Mouse (Mus musculus) adrenal gland, adult 10 weeks (tissue): ENCODE results near the gene Ppp2r5b. TPM values are rescaled to one million over a fixed set of nuclear protein-coding genes. Genes with fewer than 3 reads are reported as not detected.

Experiments used
- polyA plus RNA-seq: library from polyadenylated mRNA; stranded (reverse); fragments of 350-450 nt; fragmentation: Illumina TruSeq; extraction: RNeasy Lipid Tissue Mini Kit (QIAGEN cat#74804); gene quantifications from one replicate; pipeline ENCODE4 v1.2.3, GENCODE M21; 2014; ENCODE audit warnings: low read depth, low replicate concordance

The Ppp2r5b gene
- 3.4 TPM for polyA plus RNA-seq

GRCm38 (mm10) chr19:6235084-6236052 lies at the start of gene Ppp2r5b:
Ppp2r5b (minus strand) TSS chr19:6235872.

GRCm38 (mm10) chr19:6276426-6277421 lies 41.1 kb upstream of the Ppp2r5b start, which contains the start of gene Ehd1:
Ehd1 (plus strand) TSS chr19:6276725.

GRCm38 (mm10) chr19:6241274-6242107 lies 5.8 kb upstream of the Ppp2r5b start, which contains the start of gene Atg2a:
Atg2a (plus strand) TSS chr19:6241668.

GRCm38 (mm10) chr19:6226135-6226534 lies 9.5 kb downstream of the Ppp2r5b start, which contains the start of gene Gpha2:
Gpha2 (plus strand) TSS chr19:6226380.

GRCm38 (mm10) chr19:6184131-6184530 lies 51.5 kb downstream of the Ppp2r5b start, which contains the start of gene Majin:
Majin (plus strand) TSS chr19:6184388.

Other genes with a start within 250 kb of the Ppp2r5b start
- not detected for gene Slc22a20, start 249.7 kb downstream of the Ppp2r5b start, polyA plus RNA-seq
- 2.1 TPM for gene Capn1, start 220.0 kb downstream of the Ppp2r5b start, polyA plus RNA-seq
- 0.82 TPM for gene Syvn1, start 189.3 kb downstream of the Ppp2r5b start, polyA plus RNA-seq
- 39.2 TPM for gene Mrpl49, start 178.1 kb downstream of the Ppp2r5b start, polyA plus RNA-seq
- gene Fau, start 178.0 kb downstream of the Ppp2r5b start, polyA plus RNA-seq = 27.5 TPM
- gene Znhit2, start 174.7 kb downstream of the Ppp2r5b start, polyA plus RNA-seq = not detected
- gene Tm7sf2, start 167.5 kb downstream of the Ppp2r5b start, polyA plus RNA-seq = 2.7 TPM
- 7.1 TPM for gene Vps51, start 158.6 kb downstream of the Ppp2r5b start, polyA plus RNA-seq
- not detected for gene Tmem262, start 155.8 kb downstream of the Ppp2r5b start, polyA plus RNA-seq
- gene Gm28374, start 153.6 kb downstream of the Ppp2r5b start, polyA plus RNA-seq = not detected
- 1.5 TPM for gene Zfpl1, start 150.9 kb downstream of the Ppp2r5b start, polyA plus RNA-seq
- gene Cdca5, start 150.9 kb downstream of the Ppp2r5b start, polyA plus RNA-seq = 1.2 TPM
- not detected for gene AC131692.1, start 141.5 kb downstream of the Ppp2r5b start, polyA plus RNA-seq
- not detected for gene Naaladl1, start 130.1 kb downstream of the Ppp2r5b start, polyA plus RNA-seq
- 0.70 TPM for gene Sac3d1, start 117.2 kb downstream of the Ppp2r5b start, polyA plus RNA-seq
- gene Snx15, start 107.6 kb downstream of the Ppp2r5b start, polyA plus RNA-seq = 4.0 TPM
- gene Batf2, start 94.9 kb downstream of the Ppp2r5b start, polyA plus RNA-seq = not detected
- gene Arl2, start 94.3 kb downstream of the Ppp2r5b start, polyA plus RNA-seq = 2.3 TPM
- gene Majin, start 51.5 kb downstream of the Ppp2r5b start, polyA plus RNA-seq = not detected
- gene Gpha2, start 9.5 kb downstream of the Ppp2r5b start, polyA plus RNA-seq = not detected
- gene Atg2a, start 5.8 kb upstream of the Ppp2r5b start, polyA plus RNA-seq = not detected
- 14.9 TPM for gene Ehd1, start 40.9 kb upstream of the Ppp2r5b start, polyA plus RNA-seq
- gene Cdc42bpg, start 70.6 kb upstream of the Ppp2r5b start, polyA plus RNA-seq = 2.4 TPM
- gene Men1, start 99.1 kb upstream of the Ppp2r5b start, polyA plus RNA-seq = 8.8 TPM
- 6.2 TPM for gene Map4k2, start 105.3 kb upstream of the Ppp2r5b start, polyA plus RNA-seq
- 125 TPM for gene Sf1, start 127.8 kb upstream of the Ppp2r5b start, polyA plus RNA-seq
- gene Pygm, start 148.5 kb upstream of the Ppp2r5b start, polyA plus RNA-seq = 47.0 TPM
- gene Rasgrp2, start 163.5 kb upstream of the Ppp2r5b start, polyA plus RNA-seq = 4.1 TPM
- gene Nrxn2, start 182.9 kb upstream of the Ppp2r5b start, polyA plus RNA-seq = 0.17 TPM